Mouse (Mus musculus) liver, embryonic 16.5 days (tissue): ENCODE measurements around the gene Cnrip1. TPM values are rescaled to one million over a fixed set of nuclear protein-coding genes. Genes with fewer than 3 reads are reported as not detected.
A peak's percentile ranks its signal among the peaks of the same experiment; 100 is the strongest.
"Not testable (repeated sequence)": the region's sequence is repeated elsewhere in the genome, so short reads cannot be mapped to it uniquely, and the experiment has no call there.

Experiments
- ATAC-seq: fragments of 200-750 bp; cut with Nextera tagmentation; 2 replicates; pipeline ENCODE4 v1.8.0; 2017; ENCODE audit warnings: low read depth, mild to moderate bottlenecking, moderate number of reproducible peaks, moderate library complexity
- H3K27ac ChIP-seq: fragments of 300-500 bp; sonication (generic); 2 replicates; pipeline ENCODE4 v1.5.1; 2014; ENCODE audit warnings: mild to moderate bottlenecking, low read length
- H3K27me3 ChIP-seq: fragments of 300-500 bp; sonication (generic); 2 replicates; pipeline ENCODE4 v1.6.1; 2014; ENCODE audit warnings: low read depth, low read length, mixed read lengths; ENCODE audit not compliant: control insufficient read depth, insufficient read depth
- H3K36me3 ChIP-seq: fragments of 300-500 bp; sonication (generic); 2 replicates; pipeline ENCODE4 v1.6.1; 2014; ENCODE audit warnings: mild to moderate bottlenecking; ENCODE audit not compliant: control insufficient read depth, insufficient read depth
- H3K4me1 ChIP-seq: fragments of 300-500 bp; sonication (generic); 2 replicates; pipeline ENCODE4 v1.6.1; 2014; ENCODE audit warnings: low read depth, low read length, mixed read lengths; ENCODE audit not compliant: control insufficient read depth
- H3K4me2 ChIP-seq: fragments of 300-500 bp; sonication (generic); 2 replicates; pipeline ENCODE4 v1.6.1; 2014; ENCODE audit warnings: low read depth, low read length, mixed read lengths
- H3K4me3 ChIP-seq: fragments of 300-500 bp; sonication (generic); 2 replicates; pipeline ENCODE4 v1.5.1; 2014; ENCODE audit warnings: low read depth, mild to moderate bottlenecking, low read length
- H3K9ac ChIP-seq: fragments of 300-500 bp; sonication (generic); 2 replicates; pipeline ENCODE4 v1.6.1; 2014; ENCODE audit warnings: low read depth, low read length
- H3K9me3 ChIP-seq: fragments of 300-500 bp; sonication (generic); replicated peaks from 2 replicates; pipeline ENCODE4 v1.6.1; 2016; ENCODE audit warnings: low read length; ENCODE audit not compliant: control insufficient read depth
- WGBS: fragments of 180-500 bp; shearing (Covaris S2); extraction: QIAGEN DNeasy Blood & Tissue Kit; methylation state at CpG from one replicate; pipeline ENCODE4 v1.1.7; 2014; ENCODE audit not compliant: insufficient replicate concordance; 5-methylcytosine and 5-hydroxymethylcytosine counted together
- polyA plus RNA-seq: library from polyadenylated mRNA; unstranded; fragments of >200 nt; fragmentation: Nextera tagmentation; extraction: Ambion mirVana; gene quantifications from 2 replicates; pipeline ENCODE4 v1.2.1, GENCODE M21; 2015

The Cnrip1 gene
- polyA plus RNA-seq, result 2.9 and 3.0 TPM in 2 replicates

GRCm38 (mm10) chr11:17051545-17052475, at the start of gene Cnrip1, which contains the start of gene Plek:
Gene Cnrip1, plus strand, starts transcription at chr11:17051586.
Gene Plek, minus strand, starts transcription at chr11:17052381.
- Histone ChIP-seq H3K9me3 (no peaks in the 10 kb centered on the region), H3K4me3 (peak within 1 kb of the TSS; percentile 49), H3K27ac (no peak within 1 kb of the TSS), H3K36me3 (no peaks in the 10 kb centered on the region), H3K4me2 (peak within 1 kb of the TSS; percentile 37), H3K4me1 (no peaks in the 10 kb centered on the region), H3K9ac (peak within 1 kb of the TSS; percentile 22), H3K27me3 (peaks cover 3% of the 10 kb centered on the region; the same call in 1 of the 2 replicates)
- ATAC-seq, result peak; percentile 65
- under 1% methylated on average over 38 of the region's 38 CpGs for WGBS

- no peaks in the 10 kb centered on the region for H3K9me3 ChIP-seq
- no peaks in the 10 kb centered on the region; the same call in 1 of the 2 replicates for H3K4me1 ChIP-seq
- H3K27ac ChIP-seq, result peak overlapping the region; percentile 63
- no peak overlapping the region for H3K4me2 ChIP-seq
- 37% methylated on average over 7 of the region's 7 CpGs for WGBS
- H3K9ac ChIP-seq, result no peak overlapping the region
- H3K36me3 ChIP-seq, result no peaks in the 10 kb centered on the region
- ATAC-seq, result peak; percentile 40; the same call in 1 of the 2 replicates
- no peaks in the 10 kb centered on the region for H3K27me3 ChIP-seq
- H3K4me3 ChIP-seq, result no peak overlapping the region
Measured at GRCm38 (mm10) chr11:17002739-17003373, 48.5 kb upstream of the Cnrip1 start.

GRCm38 (mm10) chr11:17003757-17004156, 47.6 kb upstream of the Cnrip1 start:
- Histone ChIP-seq H3K4me1 (no peaks in the 10 kb centered on the region; the same call in 1 of the 2 replicates), H3K9me3 (no peaks in the 10 kb centered on the region), H3K27ac (no peak overlapping the region), H3K27me3 (no peaks in the 10 kb centered on the region), H3K4me2 (no peak overlapping the region), H3K9ac (no peak overlapping the region), H3K4me3 (no peak overlapping the region), H3K36me3 (no peaks in the 10 kb centered on the region)
- no peak for ATAC-seq
- 25% methylated on average over 3 of the region's 3 CpGs for WGBS

GRCm38 (mm10) chr11:17004899-17005846, 46.2 kb upstream of the Cnrip1 start:
- H3K4me3 ChIP-seq, result no peak overlapping the region
- 31% methylated on average over 4 of the region's 4 CpGs for WGBS
- H3K9me3 ChIP-seq, result no peaks in the 10 kb centered on the region
- ATAC-seq, result peak; percentile 63
- H3K4me1 ChIP-seq, result no peaks in the 10 kb centered on the region; the same call in 1 of the 2 replicates
- no peak overlapping the region for H3K9ac ChIP-seq
- H3K27me3 ChIP-seq, result no peaks in the 10 kb centered on the region
- H3K4me2 ChIP-seq, result no peak overlapping the region
- H3K27ac ChIP-seq, result no peak overlapping the region
- no peaks in the 10 kb centered on the region for H3K36me3 ChIP-seq

GRCm38 (mm10) chr11:17006526-17006925, 44.9 kb upstream of the Cnrip1 start:
- not testable (repeated sequence) for ATAC-seq, H3K27ac ChIP-seq, H3K36me3 ChIP-seq, H3K4me1 ChIP-seq, H3K4me2 ChIP-seq, H3K9ac ChIP-seq, H3K4me3 ChIP-seq, H3K27me3 ChIP-seq, H3K9me3 ChIP-seq
- WGBS, result 50% methylated on average over 2 of the region's 3 CpGs

GRCm38 (mm10) chr11:17007517-17008173, 43.7 kb upstream of the Cnrip1 start:
- no peak for ATAC-seq
- Histone ChIP-seq H3K9ac (no peak overlapping the region), H3K4me3 (peak overlapping the region; percentile 15; the same call in 1 of the 2 replicates), H3K36me3 (no peaks in the 10 kb centered on the region), H3K9me3 (no peaks in the 10 kb centered on the region), H3K4me1 (no peaks in the 10 kb centered on the region; the same call in 1 of the 2 replicates), H3K4me2 (no peak overlapping the region), H3K27ac (no peak overlapping the region), H3K27me3 (no peaks in the 10 kb centered on the region)
- 33% methylated on average over 5 of the region's 5 CpGs for WGBS

- ATAC-seq, result peak; percentile 30; the same call in 1 of the 2 replicates
- H3K36me3 ChIP-seq, result no peaks in the 10 kb centered on the region
- peak overlapping the region; percentile 3; the same call in 1 of the 2 replicates for H3K9ac ChIP-seq
- 14% methylated on average over 7 of the region's 7 CpGs for WGBS
- H3K4me3 ChIP-seq, result peak overlapping the region; percentile 34
- no peaks in the 10 kb centered on the region for H3K9me3 ChIP-seq
- 0 out of 2 replicates have a peak overlapping the region, but pooled peaks have one; percentile 5 for H3K27ac ChIP-seq
- peak overlapping the region; percentile 21; the same call in 1 of the 2 replicates for H3K4me2 ChIP-seq
- no peaks in the 10 kb centered on the region for H3K27me3 ChIP-seq
- H3K4me1 ChIP-seq, result no peaks in the 10 kb centered on the region; the same call in 1 of the 2 replicates
Measured at GRCm38 (mm10) chr11:17008498-17008941, 42.9 kb upstream of the Cnrip1 start.

GRCm38 (mm10) chr11:17012948-17013347, 38.4 kb upstream of the Cnrip1 start:
- Histone ChIP-seq H3K4me2 (no peak overlapping the region), H3K27me3 (no peaks in the 10 kb centered on the region), H3K9ac (no peak overlapping the region), H3K9me3 (no peaks in the 10 kb centered on the region), H3K4me3 (no peak overlapping the region), H3K27ac (no peak overlapping the region), H3K36me3 (no peaks in the 10 kb centered on the region), H3K4me1 (no peaks in the 10 kb centered on the region)
- no peak for ATAC-seq
